Mouse (Mus musculus) forebrain, embryonic 12.5 days (tissue): Measurements from ENCODE around the gene Boc. TPM values are rescaled to one million over a fixed set of nuclear protein-coding genes. Genes with fewer than 3 reads are reported as not detected.
A peak's percentile ranks its signal among the peaks of the same experiment; 100 is the strongest.

Source experiments
- ATAC-seq: fragments of 200-750 bp; cut with Nextera tagmentation; 2 replicates; pipeline ENCODE4 v1.8.0; 2017; ENCODE audit warnings: moderate TSS enrichment; ENCODE audit not compliant: low FRiP score
- H3K27ac ChIP-seq: fragments of 300-500 bp; sonication (generic); 2 replicates; pipeline ENCODE4 v1.5.1; 2016; ENCODE audit warnings: mild to moderate bottlenecking
- H3K27me3 ChIP-seq: fragments of 300-500 bp; sonication (generic); 2 replicates; pipeline ENCODE4 v1.6.1; 2016; ENCODE audit warnings: mild to moderate bottlenecking
- H3K36me3 ChIP-seq: fragments of 300-500 bp; sonication (generic); replicated peaks from 2 replicates; pipeline ENCODE4 v1.6.1; 2016; ENCODE audit warnings: mild to moderate bottlenecking
- H3K4me1 ChIP-seq: fragments of 300-500 bp; sonication (generic); 2 replicates; pipeline ENCODE4 v1.6.1; 2016
- H3K4me2 ChIP-seq: fragments of 300-500 bp; sonication (generic); 2 replicates; pipeline ENCODE4 v1.6.1; 2016; ENCODE audit warnings: mild to moderate bottlenecking, moderate library complexity
- H3K4me3 ChIP-seq: fragments of 300-500 bp; sonication (generic); replicated peaks from 2 replicates; pipeline ENCODE4 v1.5.1; 2016; ENCODE audit warnings: mild to moderate bottlenecking
- H3K9ac ChIP-seq: fragments of 300-500 bp; sonication (generic); 2 replicates; pipeline ENCODE4 v1.6.1; 2016; ENCODE audit warnings: mild to moderate bottlenecking
- H3K9me3 ChIP-seq: fragments of 300-500 bp; sonication (generic); 2 replicates; pipeline ENCODE4 v1.6.1; 2016
- WGBS: fragments of 180-500 bp; shearing (Covaris S2); methylation state at CpG from one replicate; pipeline ENCODE4 v1.1.7; 2016; 5-methylcytosine and 5-hydroxymethylcytosine counted together
- polyA plus RNA-seq: library from polyadenylated mRNA; unstranded; fragments of >200 nt; fragmentation: Nextera tagmentation; extraction: Ambion mirVana; gene quantifications from 2 replicates; pipeline ENCODE4 v1.2.1, GENCODE M21; 2016

Boc gene
- polyA plus RNA-seq, 1 experiment from 2014 or later: 28.3 TPM

GRCm38 (mm10) chr16:44565328-44566210, 6.9 kb upstream of the Boc start:
- peak; percentile 58; the same call in 1 of the 2 replicates for ATAC-seq
- Histone ChIP-seq H3K27me3 (peaks cover 10% of the 10 kb centered on the region; the same call in 1 of the 2 replicates), H3K36me3 (no peaks in the 10 kb centered on the region), H3K9me3 (no peaks in the 10 kb centered on the region), H3K4me2 (peak overlapping the region; percentile 41), H3K27ac (peak overlapping the region; percentile 74), H3K9ac (no peak overlapping the region), H3K4me1 (peaks cover 23% of the 10 kb centered on the region), H3K4me3 (no peak overlapping the region)
- 29% methylated on average over 22 of the region's 22 CpGs for WGBS

DNA sequence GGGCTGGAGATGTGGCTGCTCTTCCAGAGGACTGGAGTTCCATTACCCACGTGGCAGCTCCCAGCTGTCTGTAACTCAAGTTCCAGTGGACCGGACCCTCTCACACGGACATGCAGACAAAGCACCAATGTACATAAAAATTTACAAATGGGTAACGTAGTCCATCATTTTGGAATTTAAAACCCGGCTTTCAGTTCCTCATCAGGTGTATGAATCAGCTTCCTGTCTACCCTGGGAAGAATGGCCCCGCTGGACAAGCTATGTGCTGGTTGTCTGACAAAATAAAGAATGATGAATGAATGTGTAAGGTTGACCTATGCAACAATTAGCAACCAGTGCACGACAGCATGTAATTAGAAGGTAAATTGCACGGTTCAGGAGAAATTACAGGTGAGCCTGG, 5.7 kb upstream of the Boc start:
- 80% methylated on average over 8 of the region's 8 CpGs for WGBS
- Histone ChIP-seq H3K36me3 (no peaks in the 10 kb centered on the region), H3K27ac (0 out of 2 replicates have a peak overlapping the region, but pooled peaks have one; percentile 25), H3K4me2 (no peak overlapping the region), H3K9ac (no peak overlapping the region), H3K4me1 (peaks cover 33% of the 10 kb centered on the region), H3K27me3 (peaks cover 10% of the 10 kb centered on the region; the same call in 1 of the 2 replicates), H3K9me3 (no peaks in the 10 kb centered on the region), H3K4me3 (no peak overlapping the region)
- no peak for ATAC-seq

DNA sequence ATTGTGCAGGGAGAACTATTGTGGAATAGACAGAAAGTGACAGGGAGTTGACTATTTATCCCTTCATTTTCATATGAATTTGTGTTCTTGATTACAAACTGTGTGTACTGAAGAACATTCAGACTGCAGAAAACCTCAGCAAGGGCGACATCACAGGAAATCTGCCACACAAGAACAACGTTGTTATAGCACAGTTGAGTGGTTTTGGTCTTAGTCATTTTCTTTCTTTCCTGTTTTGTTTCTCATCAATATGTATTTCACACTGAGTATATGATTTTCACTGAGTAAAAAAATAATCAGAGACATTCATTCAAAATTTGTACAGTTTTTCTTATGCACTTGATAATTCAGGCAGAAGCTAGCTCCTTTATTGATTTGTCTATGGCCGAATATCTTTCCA, 3.4 kb upstream of the Boc start:
- Histone ChIP-seq H3K9ac (no peak overlapping the region), H3K9me3 (no peaks in the 10 kb centered on the region), H3K27me3 (peaks cover 10% of the 10 kb centered on the region; the same call in 1 of the 2 replicates), H3K4me3 (no peak overlapping the region), H3K4me1 (peaks cover 34% of the 10 kb centered on the region), H3K4me2 (no peak overlapping the region), H3K36me3 (no peaks in the 10 kb centered on the region), H3K27ac (no peak overlapping the region)
- no peak for ATAC-seq
- 83% methylated on average over 3 of the region's 3 CpGs for WGBS

DNA sequence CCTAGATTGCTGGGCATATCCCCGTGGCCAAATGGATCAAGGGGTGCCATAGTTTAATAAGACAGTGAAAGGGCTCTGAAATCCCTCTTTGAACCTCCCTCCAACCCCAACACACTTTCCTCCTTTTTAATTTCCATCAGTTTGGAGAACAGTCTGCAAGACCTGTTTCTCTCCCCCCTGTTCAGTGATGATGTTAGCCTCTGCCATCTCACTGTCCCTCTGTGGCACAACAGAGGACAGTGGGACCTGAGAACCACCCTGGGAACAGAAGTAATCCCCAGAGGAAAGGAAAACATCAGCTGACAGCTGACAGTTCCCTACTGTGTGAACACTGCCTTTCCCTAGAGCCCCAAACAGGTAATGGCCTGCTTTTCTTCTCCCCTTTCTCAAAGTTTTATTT, 1.5 kb upstream of the Boc start:
- ATAC-seq: no peak
- H3K36me3 ChIP-seq: no peaks in the 10 kb centered on the region
- H3K4me2 ChIP-seq: no peak overlapping the region
- no peaks in the 10 kb centered on the region for H3K9me3 ChIP-seq
- H3K9ac ChIP-seq: no peak overlapping the region
- no peak overlapping the region for H3K27ac ChIP-seq
- H3K4me1 ChIP-seq: peaks cover 36% of the 10 kb centered on the region
- no peak overlapping the region for H3K4me3 ChIP-seq
- H3K27me3 ChIP-seq: peaks cover 7% of the 10 kb centered on the region; the same call in 1 of the 2 replicates
- WGBS: 26% methylated on average over 1 of the region's 1 CpGs

- Histone ChIP-seq H3K4me1 (peaks cover 35% of the 10 kb centered on the region), H3K27ac (peak overlapping the region; percentile 94; the same call in 1 of the 2 replicates), H3K36me3 (no peaks in the 10 kb centered on the region), H3K9ac (peak overlapping the region; percentile 96; the same call in 1 of the 2 replicates), H3K4me3 (peak overlapping the region; percentile 82), H3K9me3 (no peaks in the 10 kb centered on the region), H3K27me3 (peaks cover 2% of the 10 kb centered on the region; the same call in 1 of the 2 replicates), H3K4me2 (peak overlapping the region; percentile 73)
- 8% methylated on average over 5 of the region's 5 CpGs for WGBS
- no peak for ATAC-seq
Measured at GRCm38 (mm10) chr16:44559330-44559695, 616 bp upstream of the Boc start.

GRCm38 (mm10) chr16:44557661-44558470, 831 bp downstream of the Boc start:
- ATAC-seq: peak; percentile 73
- Histone ChIP-seq H3K4me1 (peaks cover 48% of the 10 kb centered on the region), H3K4me2 (peak overlapping the region; percentile 73), H3K9me3 (no peaks in the 10 kb centered on the region), H3K9ac (peak overlapping the region; percentile 96), H3K27ac (peak overlapping the region; percentile 94), H3K36me3 (no peaks in the 10 kb centered on the region), H3K4me3 (peak overlapping the region; percentile 82), H3K27me3 (no peaks in the 10 kb centered on the region)
- under 1% methylated on average over 47 of the region's 47 CpGs for WGBS

GRCm38 (mm10) chr16:44557084-44557483, 1.6 kb downstream of the Boc start:
- WGBS: 17% methylated on average over 7 of the region's 7 CpGs
- H3K4me1 ChIP-seq: peaks cover 55% of the 10 kb centered on the region

DNA sequence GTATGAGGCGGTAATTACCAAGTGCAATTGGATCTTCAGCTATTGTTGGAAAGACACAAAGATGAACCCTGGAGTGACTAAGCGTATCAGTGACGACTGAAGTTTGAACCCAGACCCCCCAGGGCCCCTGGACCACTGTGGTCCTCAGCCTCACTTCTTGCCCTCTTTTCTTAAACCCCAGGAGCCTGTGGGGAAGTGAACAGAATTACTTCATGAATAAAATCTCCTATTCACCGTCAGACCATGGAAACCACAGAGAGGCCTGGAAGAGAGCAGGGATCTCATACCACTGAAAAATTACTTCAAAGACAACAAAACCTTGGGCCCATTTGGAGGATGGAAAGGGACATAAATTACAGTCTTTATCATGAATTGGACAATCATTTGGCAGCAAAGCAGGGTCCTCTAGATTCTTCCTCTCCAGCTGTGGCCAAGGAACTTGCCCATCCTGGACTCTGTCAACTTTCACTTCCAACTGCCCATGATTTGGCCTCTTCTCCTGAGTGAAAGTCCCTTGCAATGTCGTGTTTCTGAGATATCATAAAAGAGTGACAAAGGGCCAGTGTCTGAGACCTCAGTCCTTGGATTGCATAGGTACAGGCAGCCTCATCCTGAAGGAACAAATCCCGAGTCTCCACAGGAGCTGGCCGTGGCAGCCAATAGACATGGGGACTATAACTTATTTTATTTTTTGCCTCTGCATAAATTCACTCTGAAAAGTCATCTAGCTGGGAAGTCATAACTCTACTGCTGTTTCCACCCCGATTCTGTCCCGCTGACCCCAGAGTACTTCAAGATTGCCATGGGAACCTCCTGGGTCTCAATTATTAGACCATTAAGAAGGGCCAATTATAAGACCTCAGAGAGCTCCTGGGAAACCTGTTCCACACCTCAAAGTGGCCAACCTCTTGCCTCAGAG, 2.6 kb downstream of the Boc start:
- no peak for ATAC-seq
- Histone ChIP-seq H3K4me1 (peaks cover 66% of the 10 kb centered on the region), H3K27me3 (no peaks in the 10 kb centered on the region), H3K9me3 (no peaks in the 10 kb centered on the region), H3K27ac (peak overlapping the region; percentile 94), H3K9ac (peak overlapping the region; percentile 96), H3K36me3 (no peaks in the 10 kb centered on the region), H3K4me2 (peak overlapping the region; percentile 73), H3K4me3 (peak overlapping the region; percentile 82)
- WGBS: 29% methylated on average over 9 of the region's 9 CpGs

More at GRCm38 (mm10) chr16:44557084-44557483, 1.6 kb downstream of the Boc start:
- Histone ChIP-seq H3K4me2 (peak overlapping the region; percentile 73), H3K27ac (peak overlapping the region; percentile 94), H3K9me3 (no peaks in the 10 kb centered on the region), H3K4me3 (peak overlapping the region; percentile 82), H3K36me3 (no peaks in the 10 kb centered on the region), H3K27me3 (no peaks in the 10 kb centered on the region), H3K9ac (peak overlapping the region; percentile 96)
- ATAC-seq: no peak

- Histone ChIP-seq H3K27ac (0 out of 2 replicates have a peak overlapping the region, but pooled peaks have one; percentile 2), H3K4me3 (no peak overlapping the region), H3K36me3 (peaks cover 7% of the 10 kb centered on the region; the same call in 1 of the 2 replicates), H3K27me3 (no peaks in the 10 kb centered on the region), H3K4me2 (peak overlapping the region; percentile 39), H3K9ac (no peak overlapping the region), H3K4me1 (peaks cover 72% of the 10 kb centered on the region), H3K9me3 (no peaks in the 10 kb centered on the region)
- 70% methylated on average over 8 of the region's 8 CpGs for WGBS
- ATAC-seq: no peak
Measured at GRCm38 (mm10) chr16:44553861-44554260, 4.8 kb downstream of the Boc start.

GRCm38 (mm10) chr16:44552726-44553125, 6.0 kb downstream of the Boc start:
- peak overlapping the region; percentile 9; the same call in 1 of the 2 replicates for H3K9ac ChIP-seq
- peak overlapping the region; percentile 77 for H3K27ac ChIP-seq
- peak overlapping the region; percentile 27 for H3K4me2 ChIP-seq
- no peak for ATAC-seq
- H3K27me3 ChIP-seq: no peaks in the 10 kb centered on the region
- H3K9me3 ChIP-seq: no peaks in the 10 kb centered on the region
- peaks cover 76% of the 10 kb centered on the region for H3K4me1 ChIP-seq
- peaks cover 15% of the 10 kb centered on the region for H3K36me3 ChIP-seq
- no peak overlapping the region; the same call in 1 of the 2 replicates for H3K4me3 ChIP-seq
- 79% methylated on average over 5 of the region's 5 CpGs for WGBS

- H3K4me2 ChIP-seq: peak overlapping the region; percentile 27
- H3K36me3 ChIP-seq: peaks cover 22% of the 10 kb centered on the region
- H3K27me3 ChIP-seq: no peaks in the 10 kb centered on the region
- peak overlapping the region; percentile 11; the same call in 1 of the 2 replicates for H3K4me3 ChIP-seq
- peak overlapping the region; percentile 9 for H3K9ac ChIP-seq
- peak; percentile 52; the same call in 1 of the 2 replicates for ATAC-seq
- H3K9me3 ChIP-seq: no peaks in the 10 kb centered on the region
- WGBS: 52% methylated on average over 2 of the region's 2 CpGs
- H3K4me1 ChIP-seq: peaks cover 83% of the 10 kb centered on the region
- peak overlapping the region; percentile 77 for H3K27ac ChIP-seq
Measured at GRCm38 (mm10) chr16:44552036-44552435, 6.7 kb downstream of the Boc start.
